Mouse (Mus musculus) forebrain, embryonic 10.5 days (tissue): ENCODE data around the gene Cdc34. TPM values are rescaled to one million over a fixed set of nuclear protein-coding genes. Genes with fewer than 3 reads are reported as not detected.
A peak's percentile ranks its signal among the peaks of the same experiment; 100 is the strongest.

Source experiments
- DNase-seq: peaks from one replicate; pipeline ENCODE4 v3.0.0-alpha.2; 2017; ENCODE audit warnings: low spot score; ENCODE audit errors: extremely low spot score
- H3K27ac ChIP-seq: fragments of 300-500 bp; sonication (generic); 2 replicates; pipeline ENCODE4 v1.5.1; 2016; ENCODE audit warnings: mild to moderate bottlenecking
- H3K27me3 ChIP-seq: fragments of 300-500 bp; sonication (generic); 2 replicates; pipeline ENCODE4 v1.6.1; 2016; ENCODE audit warnings: mild to moderate bottlenecking; ENCODE audit not compliant: poor library complexity, severe bottlenecking
- H3K36me3 ChIP-seq: fragments of 300-500 bp; sonication (generic); replicated peaks from 2 replicates; pipeline ENCODE4 v1.6.1; 2016; ENCODE audit warnings: mild to moderate bottlenecking, moderate library complexity
- H3K4me1 ChIP-seq: fragments of 300-500 bp; sonication (generic); 2 replicates; pipeline ENCODE4 v1.6.1; 2016
- H3K4me3 ChIP-seq: fragments of 300-500 bp; sonication (generic); 2 replicates; pipeline ENCODE4 v1.5.1; 2016; ENCODE audit warnings: mild to moderate bottlenecking, moderate library complexity
- H3K9me3 ChIP-seq: fragments of 300-500 bp; sonication (generic); 2 replicates; pipeline ENCODE4 v1.6.1; 2016; ENCODE audit warnings: mild to moderate bottlenecking, moderate library complexity
- WGBS: fragments of 180-500 bp; shearing (Covaris S2); methylation state at CpG from one replicate; pipeline ENCODE4 v1.1.7; 2016; 5-methylcytosine and 5-hydroxymethylcytosine counted together
- polyA plus RNA-seq: library from polyadenylated mRNA; unstranded; fragments of >200 nt; fragmentation: Nextera tagmentation; extraction: Ambion mirVana; gene quantifications from 2 replicates; pipeline ENCODE4 v1.2.1, GENCODE M21; 2016

Gene Cdc34
- polyA plus RNA-seq, 1 experiment from 2014 or later, result 264 TPM

GRCm38 (mm10) chr10:79675346-79676035 lies 6.5 kb upstream of the Cdc34 start:
- H3K27ac ChIP-seq, result no peak overlapping the region
- H3K4me1 ChIP-seq, result peaks cover 25% of the 10 kb centered on the region
- DNase-seq, result no peak
- WGBS, result 57% methylated on average over 44 of the region's 44 CpGs
- 0 out of 2 replicates have a peak overlapping the region, but pooled peaks have one; percentile 2 for H3K4me3 ChIP-seq
- H3K27me3 ChIP-seq, result 0 out of 2 replicates have a peak, but pooled peaks cover 7% of the 10 kb centered on the region
- no peaks in the 10 kb centered on the region for H3K9me3 ChIP-seq
- peaks cover 42% of the 10 kb centered on the region for H3K36me3 ChIP-seq

- H3K27ac ChIP-seq, result peak overlapping the region; percentile 88
- 43% methylated on average over 11 of the region's 11 CpGs for WGBS
- peaks cover 37% of the 10 kb centered on the region for H3K4me1 ChIP-seq
- H3K4me3 ChIP-seq, result peak overlapping the region; percentile 95
- peaks cover 25% of the 10 kb centered on the region for H3K36me3 ChIP-seq
- no peaks in the 10 kb centered on the region for H3K9me3 ChIP-seq
- 0 out of 2 replicates have a peak, but pooled peaks cover under 1% of the 10 kb centered on the region for H3K27me3 ChIP-seq
- no peak for DNase-seq
Observed at GRCm38 (mm10) chr10:79680606-79681495, 1.1 kb upstream of the Cdc34 start.

- Histone ChIP-seq H3K4me1 (peaks cover 36% of the 10 kb centered on the region), H3K36me3 (peaks cover 38% of the 10 kb centered on the region), H3K27me3 (no peaks in the 10 kb centered on the region), H3K4me3 (peak overlapping the region; percentile 95), H3K27ac (peak overlapping the region; percentile 88), H3K9me3 (no peaks in the 10 kb centered on the region)
- DNase-seq, result no peak
- 0% methylated on average over 10 of the region's 10 CpGs for WGBS
Observed at GRCm38 (mm10) chr10:79682551-79682915, 538 bp downstream of the Cdc34 start.

- peaks cover 44% of the 10 kb centered on the region for H3K36me3 ChIP-seq
Observed at GRCm38 (mm10) chr10:79682916-79683582, 1.1 kb downstream of the Cdc34 start.

GRCm38 (mm10) chr10:79683726-79684640 lies 2.0 kb downstream of the Cdc34 start:
- DNase-seq, result no peak
- Histone ChIP-seq H3K27me3 (no peaks in the 10 kb centered on the region), H3K27ac (no peak overlapping the region), H3K9me3 (no peaks in the 10 kb centered on the region), H3K36me3 (peaks cover 53% of the 10 kb centered on the region), H3K4me3 (peak overlapping the region; percentile 95), H3K4me1 (peaks cover 36% of the 10 kb centered on the region)
- WGBS, result 88% methylated on average over 6 of the region's 6 CpGs

More at GRCm38 (mm10) chr10:79682916-79683582, 1.1 kb downstream of the Cdc34 start:
- Histone ChIP-seq H3K27ac (peak overlapping the region; percentile 88), H3K4me3 (peak overlapping the region; percentile 95), H3K9me3 (no peaks in the 10 kb centered on the region), H3K4me1 (peaks cover 36% of the 10 kb centered on the region), H3K27me3 (no peaks in the 10 kb centered on the region)
- no peak for DNase-seq
- WGBS, result 9% methylated on average over 10 of the region's 10 CpGs

GRCm38 (mm10) chr10:79684770-79685600 lies 3.0 kb downstream of the Cdc34 start:
- DNase-seq, result no peak
- Histone ChIP-seq H3K27ac (no peak overlapping the region), H3K9me3 (no peaks in the 10 kb centered on the region), H3K27me3 (no peaks in the 10 kb centered on the region), H3K36me3 (peaks cover 62% of the 10 kb centered on the region), H3K4me1 (peaks cover 36% of the 10 kb centered on the region), H3K4me3 (no peak overlapping the region)
- 95% methylated on average over 25 of the region's 25 CpGs for WGBS

- peaks cover 26% of the 10 kb centered on the region for H3K4me1 ChIP-seq
- no peaks in the 10 kb centered on the region for H3K9me3 ChIP-seq
- H3K27ac ChIP-seq, result no peak overlapping the region
- H3K4me3 ChIP-seq, result no peak overlapping the region
- H3K36me3 ChIP-seq, result peaks cover 64% of the 10 kb centered on the region
- DNase-seq, result no peak
- no peaks in the 10 kb centered on the region for H3K27me3 ChIP-seq
- WGBS, result 92% methylated on average over 2 of the region's 2 CpGs
Observed at GRCm38 (mm10) chr10:79686219-79686618, 4.2 kb downstream of the Cdc34 start.

DNA sequence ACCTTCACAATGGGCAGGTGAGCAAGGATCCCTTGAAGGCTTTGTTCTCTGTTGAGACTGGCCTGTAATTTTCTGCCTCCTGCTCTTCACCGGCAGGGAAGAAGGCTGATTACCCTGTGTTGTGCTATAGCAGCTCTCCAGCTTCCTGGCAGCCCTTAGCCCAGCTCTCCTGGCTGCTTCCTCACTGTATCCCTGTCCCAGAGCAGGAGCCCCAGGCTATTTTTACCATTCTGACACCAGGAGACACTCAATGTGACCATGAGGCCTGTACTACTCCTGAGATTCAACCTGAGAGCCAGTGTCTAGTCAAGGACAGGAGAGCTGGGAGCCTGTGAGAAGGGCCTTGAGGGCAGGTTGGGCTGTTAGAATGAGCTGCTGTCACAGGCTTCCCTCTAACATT lies 4.7 kb downstream of the Cdc34 start:
- Histone ChIP-seq H3K27me3 (no peaks in the 10 kb centered on the region), H3K27ac (no peak overlapping the region), H3K36me3 (peaks cover 64% of the 10 kb centered on the region), H3K4me1 (peaks cover 22% of the 10 kb centered on the region), H3K9me3 (peaks cover under 1% of the 10 kb centered on the region; the same call in 1 of the 2 replicates), H3K4me3 (no peak overlapping the region)
- 96% methylated on average over 1 of the region's 1 CpGs for WGBS
- no peak for DNase-seq

- Histone ChIP-seq H3K4me1 (peaks cover 19% of the 10 kb centered on the region), H3K27ac (no peak overlapping the region), H3K36me3 (peaks cover 69% of the 10 kb centered on the region), H3K9me3 (peaks cover 7% of the 10 kb centered on the region), H3K4me3 (no peak overlapping the region), H3K27me3 (no peaks in the 10 kb centered on the region)
- 98% methylated on average over 6 of the region's 6 CpGs for WGBS
- DNase-seq, result no peak
Observed at GRCm38 (mm10) chr10:79687513-79687912, 5.5 kb downstream of the Cdc34 start.

- peaks cover 69% of the 10 kb centered on the region for H3K36me3 ChIP-seq
- 89% methylated on average over 4 of the region's 4 CpGs for WGBS
- peaks cover 7% of the 10 kb centered on the region for H3K9me3 ChIP-seq
Observed at GRCm38 (mm10) chr10:79688720-79689119, 6.7 kb downstream of the Cdc34 start, which contains the start of gene Gzmm. Gene Gzmm, plus strand, starts transcription at chr10:79689020.

GRCm38 (mm10) chr10:79689178-79689577 lies 7.2 kb downstream of the Cdc34 start:
- WGBS, result 93% methylated on average over 3 of the region's 3 CpGs
- peaks cover 4% of the 10 kb centered on the region for H3K4me1 ChIP-seq
- DNase-seq, result no peak
- H3K4me3 ChIP-seq, result no peak overlapping the region
- H3K27me3 ChIP-seq, result no peaks in the 10 kb centered on the region
- peaks cover 64% of the 10 kb centered on the region for H3K36me3 ChIP-seq
- H3K9me3 ChIP-seq, result peaks cover 7% of the 10 kb centered on the region
- H3K27ac ChIP-seq, result no peak overlapping the region

More at GRCm38 (mm10) chr10:79688720-79689119, 6.7 kb downstream of the Cdc34 start, which contains the start of gene Gzmm:
- H3K4me1 ChIP-seq, result peaks cover 9% of the 10 kb centered on the region
- H3K27ac ChIP-seq, result no peak within 1 kb of the TSS
- DNase-seq, result no peak
- H3K4me3 ChIP-seq, result no peak within 1 kb of the TSS
- no peaks in the 10 kb centered on the region for H3K27me3 ChIP-seq
